Mouse (Mus musculus): Measurements from ENCODE around the gene Ccng1.
"Not testable (repeated sequence)": the region's sequence is repeated elsewhere in the genome, so short reads cannot be mapped to it uniquely, and the experiment has no call there.

Ccng1 gene

DNA sequence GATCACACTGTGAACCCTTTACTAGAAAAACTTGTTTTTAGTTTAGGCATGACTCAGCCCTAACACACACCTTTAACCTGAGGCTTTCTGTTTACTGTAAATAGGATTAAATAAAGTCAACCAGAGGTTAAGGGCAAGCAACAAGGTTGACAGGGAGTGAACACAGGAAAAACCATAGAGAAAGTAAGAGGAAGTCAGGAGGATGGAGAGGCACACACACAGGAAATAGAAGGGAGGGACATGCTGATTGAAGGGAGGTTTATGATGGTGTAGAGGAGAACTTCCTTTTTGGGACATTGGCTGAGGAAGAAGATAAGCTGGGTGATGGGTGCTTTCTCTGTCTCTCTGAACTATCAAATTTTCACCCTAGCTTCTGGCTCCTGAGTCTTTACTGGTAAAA, 36.8 kb downstream of the Ccng1 start:
- no peak for DNase-seq (ENCODE audit: low read depth, low spot score)

DNA sequence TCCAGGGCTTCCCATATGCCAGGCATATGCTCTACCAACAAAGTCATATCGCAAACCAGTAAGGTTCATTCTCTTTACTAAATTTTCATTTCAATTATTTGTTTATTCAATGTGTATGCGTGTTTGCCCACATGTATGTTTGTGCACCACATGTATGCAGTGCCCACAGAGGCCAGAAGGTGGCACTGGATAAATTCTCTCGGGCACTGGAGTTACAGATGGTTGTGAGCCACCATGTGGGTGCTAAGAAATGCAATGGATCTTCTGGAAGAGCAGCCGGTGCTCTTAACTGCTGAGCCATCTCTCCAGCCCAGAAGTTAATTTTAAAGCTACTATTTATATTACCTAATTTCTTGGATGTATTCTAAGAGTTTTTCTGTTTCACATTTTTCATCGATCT, 39.6 kb downstream of the Ccng1 start:
- no peak for DNase-seq (ENCODE audit: low read depth, low spot score)

DNA sequence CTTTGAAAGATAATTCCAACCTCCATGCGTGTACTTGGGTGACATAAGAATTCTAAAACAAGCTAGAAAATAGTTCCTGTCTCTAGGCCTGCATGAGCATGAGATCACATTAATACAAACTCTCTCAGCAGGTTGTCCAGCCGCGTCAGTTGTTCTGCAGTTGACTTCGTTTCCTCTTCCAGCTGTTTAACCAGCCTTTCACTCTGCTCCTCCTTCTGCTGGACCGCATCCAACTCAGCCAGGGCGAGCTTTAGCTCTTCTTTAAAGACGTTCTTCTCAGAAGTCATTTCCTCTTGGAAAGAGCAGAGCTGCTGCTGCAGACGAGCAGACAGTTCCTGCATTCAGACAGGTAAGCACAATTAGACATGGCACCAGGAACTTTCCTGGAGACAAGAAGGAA, 41.3 kb downstream of the Ccng1 start:
- no peak for DNase-seq (ENCODE audit: low read depth, low spot score)

DNA sequence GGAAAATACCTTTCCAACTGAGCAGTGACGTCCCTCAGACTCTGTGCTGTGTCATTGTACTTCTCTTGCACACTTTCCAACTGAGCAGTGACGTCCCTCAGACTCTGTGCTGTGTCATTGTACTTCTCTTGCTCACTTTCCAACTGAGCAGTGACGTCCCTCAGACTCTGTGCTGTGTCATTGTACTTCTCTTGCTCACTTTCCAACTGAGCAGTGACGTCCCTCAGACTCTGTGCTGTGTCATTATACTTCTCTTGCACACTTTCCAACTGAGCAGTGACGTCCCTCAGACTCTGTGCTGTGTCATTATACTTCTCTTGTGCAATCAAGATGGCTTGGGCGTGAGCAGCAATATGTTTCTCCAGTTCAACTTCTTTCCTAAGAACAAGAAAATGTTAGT, 45.2 kb downstream of the Ccng1 start:
- not testable (repeated sequence) for DNase-seq (ENCODE audit: low read depth, low spot score)
